Mouse (Mus musculus) stomach, postnatal 0 days (tissue): ENCODE measurements at regions not wholly inside any gene's neighbourhood (a gene's known extent, or its start where the extent isn't known, plus 50 kb on each side); places are given as distances from the start of the nearest gene placed in this dataset.
A peak's percentile ranks its signal among the peaks of the same experiment; 100 is the strongest.

Experiments used
- ATAC-seq: fragments of 200-750 bp; cut with Nextera tagmentation; 2 replicates; pipeline ENCODE4 v1.8.0; 2017; ENCODE audit not compliant: low FRiP score, low TSS enrichment
- DNase-seq: peaks from one replicate; pipeline ENCODE4 v3.0.0-alpha.2; 2016; ENCODE audit warnings: low spot score
- H3K27ac ChIP-seq: fragments of 300-500 bp; sonication (generic); replicated peaks from 2 replicates; pipeline ENCODE4 v1.5.1; 2014; ENCODE audit warnings: mild to moderate bottlenecking, control low read depth
- H3K27me3 ChIP-seq: fragments of 300-500 bp; sonication (generic); 2 replicates; pipeline ENCODE4 v1.6.1; 2014; ENCODE audit warnings: low read length; ENCODE audit not compliant: control insufficient read depth, insufficient read depth
- H3K36me3 ChIP-seq: fragments of 300-500 bp; sonication (generic); 2 replicates; pipeline ENCODE4 v1.6.1; 2014; ENCODE audit warnings: low read length, mixed read lengths; ENCODE audit not compliant: control insufficient read depth, insufficient read depth
- H3K4me1 ChIP-seq: fragments of 300-500 bp; sonication (generic); replicated peaks from 2 replicates; pipeline ENCODE4 v1.6.1; 2014; ENCODE audit warnings: antibody characterized with exemption; ENCODE audit not compliant: control insufficient read depth, insufficient read depth
- H3K4me2 ChIP-seq: fragments of 300-500 bp; sonication (generic); replicated peaks from 2 replicates; pipeline ENCODE4 v1.6.1; 2014; ENCODE audit warnings: low read depth, mild to moderate bottlenecking, control low read depth, moderate library complexity
- H3K4me3 ChIP-seq: fragments of 300-500 bp; sonication (generic); 2 replicates; pipeline ENCODE4 v1.5.1; 2014; ENCODE audit warnings: low read depth, low read length, control low read depth
- H3K9ac ChIP-seq: fragments of 300-500 bp; sonication (generic); 2 replicates; pipeline ENCODE4 v1.6.1; 2014; ENCODE audit warnings: mild to moderate bottlenecking, low read length, control low read depth, mixed read lengths
- H3K9me3 ChIP-seq: fragments of 300-500 bp; sonication (generic); 2 replicates; pipeline ENCODE4 v1.6.1; 2016; ENCODE audit warnings: low read length; ENCODE audit not compliant: control insufficient read depth
- CTCF ChIP-seq: IDR thresholded peaks from 2 replicates; pipeline ENCODE4 v1.5.1; 2016; ENCODE audit warnings: antibody characterized with exemption, low read depth, mild to moderate bottlenecking, moderate library complexity
- EP300 ChIP-seq: optimal IDR thresholded peaks from 2 replicates; pipeline ENCODE3; 2016; ENCODE audit warnings: antibody characterized with exemption
- WGBS: fragments of 180-500 bp; shearing (Covaris S2); extraction: QIAGEN DNeasy Blood & Tissue Kit; methylation state at CpG from one replicate; pipeline ENCODE4 v1.1.7; 2014; 5-methylcytosine and 5-hydroxymethylcytosine counted together

DNA sequence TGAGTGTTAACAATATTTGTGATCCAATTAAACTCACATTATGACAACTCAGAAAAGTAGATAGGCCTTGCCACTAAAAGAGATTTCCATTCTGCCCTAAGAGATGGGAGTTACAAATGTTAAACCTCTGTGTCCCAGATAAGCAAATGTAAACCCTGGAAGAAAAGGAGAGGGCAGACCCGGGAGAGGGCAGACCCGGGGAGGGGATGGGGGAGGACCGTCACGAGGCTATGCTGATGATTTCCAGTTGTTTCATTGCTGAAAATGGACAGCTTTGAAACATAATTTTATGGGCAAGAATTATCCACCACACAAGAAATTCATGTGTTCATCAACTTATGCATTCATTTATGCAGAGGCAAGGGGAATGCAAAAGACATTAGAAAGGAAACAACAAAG, 159.7 kb upstream of the Cited2 start:
- Histone ChIP-seq H3K9me3 (no peaks in the 10 kb centered on the region), H3K27me3 (no peaks in the 10 kb centered on the region), H3K36me3 (no peaks in the 10 kb centered on the region), H3K4me3 (no peak overlapping the region), H3K4me2 (no peak overlapping the region), H3K4me1 (no peaks in the 10 kb centered on the region), H3K27ac (no peak overlapping the region), H3K9ac (no peak overlapping the region)
- 32% methylated on average over 4 of the region's 4 CpGs for WGBS
- DNase-seq = no peak
- peak; percentile 21; the same call in 1 of the 2 replicates for ATAC-seq
- TF ChIP-seq CTCF (no peak), EP300 (no peak)

DNA sequence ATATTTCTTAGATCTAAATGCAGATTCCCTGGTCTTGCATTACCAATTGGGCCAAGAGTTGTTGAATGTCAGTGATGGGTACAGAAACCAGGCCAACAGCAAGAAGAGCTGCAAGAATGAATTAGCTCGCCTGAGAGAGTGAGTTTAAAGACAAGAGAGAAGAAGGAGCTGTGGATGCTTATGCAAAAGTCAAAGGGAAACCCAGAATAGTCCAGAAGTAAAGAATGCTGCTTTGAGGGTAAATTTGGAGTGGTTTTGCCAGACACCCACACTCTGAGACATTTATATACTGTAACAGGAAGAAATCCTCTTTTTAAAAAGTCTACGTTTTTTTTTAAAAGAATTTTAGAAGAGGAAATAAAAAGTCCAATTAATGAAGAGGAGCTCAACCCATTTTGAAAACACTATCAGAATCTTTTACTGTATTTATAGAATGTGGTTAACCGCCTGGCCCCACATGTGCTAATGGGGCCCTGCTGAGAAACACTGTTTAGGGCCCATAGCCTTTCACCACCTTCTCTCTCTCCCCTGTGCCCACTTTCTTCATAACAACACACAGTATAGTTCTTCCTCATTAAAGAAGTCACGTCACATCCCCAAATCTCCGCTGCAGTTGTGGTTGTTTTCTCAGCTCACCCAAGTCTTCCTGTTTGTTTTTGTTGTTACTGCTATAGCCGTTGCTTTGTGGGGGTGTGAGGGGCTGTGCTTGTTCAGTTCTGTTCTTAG, 158.0 kb upstream of the Cited2 start:
- ATAC-seq (no peak), DNase-seq (no peak)
- no peak overlapping the region for H3K4me2 ChIP-seq
- H3K4me1 ChIP-seq = no peaks in the 10 kb centered on the region
- H3K9ac ChIP-seq = no peak overlapping the region
- no peaks in the 10 kb centered on the region for H3K36me3 ChIP-seq
- no peak overlapping the region for H3K27ac ChIP-seq
- no peaks in the 10 kb centered on the region for H3K9me3 ChIP-seq
- H3K27me3 ChIP-seq = no peaks in the 10 kb centered on the region
- 81% methylated on average over 6 of the region's 6 CpGs for WGBS
- TF ChIP-seq EP300 = no peak
- no peak for TF ChIP-seq CTCF
- H3K4me3 ChIP-seq = no peak overlapping the region

DNA sequence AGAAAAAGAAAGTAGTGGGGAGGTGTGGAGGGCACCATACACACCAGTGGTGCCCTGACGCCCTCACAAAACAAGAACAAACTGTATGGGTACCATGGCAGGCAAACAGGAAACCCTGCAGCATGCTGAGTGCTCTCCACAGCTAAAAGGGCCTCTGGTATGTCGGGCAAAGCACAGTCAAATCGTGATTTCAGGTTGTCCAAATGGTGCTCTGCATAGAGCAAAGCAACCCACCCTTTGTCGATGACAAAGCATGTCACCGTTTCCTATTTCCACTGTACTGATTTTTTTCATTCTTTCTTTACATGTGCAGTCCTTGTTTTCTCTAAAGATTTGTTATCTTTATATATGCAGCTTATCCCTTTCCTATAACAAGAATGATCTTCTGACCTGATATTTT, 156.0 kb upstream of the Cited2 start:
- H3K4me2 ChIP-seq = no peak overlapping the region
- no peaks in the 10 kb centered on the region for H3K4me1 ChIP-seq
- 83% methylated on average over 5 of the region's 5 CpGs for WGBS
- H3K9ac ChIP-seq = no peak overlapping the region
- no peaks in the 10 kb centered on the region for H3K36me3 ChIP-seq
- no peak for DNase-seq
- no peaks in the 10 kb centered on the region for H3K9me3 ChIP-seq
- H3K27ac ChIP-seq = no peak overlapping the region
- H3K4me3 ChIP-seq = no peak overlapping the region
- TF ChIP-seq CTCF = no peak
- TF ChIP-seq EP300 = no peak
- ATAC-seq = no peak
- no peaks in the 10 kb centered on the region for H3K27me3 ChIP-seq

DNA sequence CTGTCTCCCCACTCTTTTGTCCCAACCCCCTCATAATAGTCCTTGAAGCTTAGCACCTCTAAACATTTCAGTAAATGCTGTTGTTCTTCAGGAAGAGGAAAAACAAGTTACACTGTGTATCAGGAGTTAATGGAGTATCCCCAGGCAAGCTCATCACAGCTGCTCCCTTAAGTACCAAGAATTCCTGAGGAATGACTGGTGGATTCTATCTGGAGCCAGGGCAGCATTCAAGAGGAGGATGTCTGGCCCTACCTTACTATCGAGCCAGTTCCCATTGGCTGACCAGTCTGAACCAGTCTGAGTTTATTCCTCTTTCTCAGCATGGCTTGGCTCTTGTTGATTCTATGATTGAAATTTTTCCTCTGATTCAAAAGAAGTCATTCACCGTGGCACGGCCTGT, 155.4 kb upstream of the Cited2 start:
- DNase-seq (no peak), ATAC-seq (peak; percentile 29; the same call in 1 of the 2 replicates)
- no peak overlapping the region for H3K27ac ChIP-seq
- H3K4me1 ChIP-seq = no peaks in the 10 kb centered on the region
- no peaks in the 10 kb centered on the region for H3K36me3 ChIP-seq
- H3K4me2 ChIP-seq = no peak overlapping the region
- no peak overlapping the region for H3K4me3 ChIP-seq
- no peaks in the 10 kb centered on the region for H3K9me3 ChIP-seq
- WGBS = 61% methylated on average over 3 of the region's 3 CpGs
- no peak for TF ChIP-seq CTCF
- TF ChIP-seq EP300 = no peak
- no peaks in the 10 kb centered on the region for H3K27me3 ChIP-seq
- no peak overlapping the region for H3K9ac ChIP-seq

DNA sequence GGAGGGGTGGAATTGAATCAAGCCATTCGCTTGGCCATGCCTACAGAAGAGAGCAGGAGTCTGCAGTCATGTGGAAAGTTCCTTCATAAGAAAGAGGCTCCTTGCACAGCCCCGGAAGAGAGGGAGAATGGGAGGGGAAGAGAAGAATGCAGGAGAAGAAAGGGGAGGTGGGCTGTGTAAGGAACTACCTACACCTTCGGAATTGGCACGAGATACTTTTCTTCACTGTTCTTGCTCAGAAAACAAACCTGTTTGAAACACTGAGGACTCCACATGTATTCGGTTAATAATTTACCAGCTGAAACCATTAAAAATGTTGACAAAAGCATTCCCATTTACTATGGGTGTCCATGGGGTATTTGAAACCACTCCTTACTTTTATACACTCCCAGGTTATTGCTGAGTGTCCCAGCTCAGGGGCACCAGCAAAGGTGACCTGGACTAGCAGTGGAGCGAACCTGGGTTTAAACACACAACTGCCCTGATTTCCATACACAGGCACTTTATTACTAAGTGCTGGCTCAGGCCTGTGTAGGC, 153.4 kb upstream of the Cited2 start:
- no peaks in the 10 kb centered on the region for H3K36me3 ChIP-seq
- no peaks in the 10 kb centered on the region for H3K27me3 ChIP-seq
- 61% methylated on average over 6 of the region's 6 CpGs for WGBS
- H3K9ac ChIP-seq = no peak overlapping the region
- no peaks in the 10 kb centered on the region for H3K4me1 ChIP-seq
- no peak overlapping the region for H3K4me2 ChIP-seq
- 0 out of 2 replicates have a peak overlapping the region, but pooled peaks have one; percentile 20 for H3K27ac ChIP-seq
- H3K9me3 ChIP-seq = no peaks in the 10 kb centered on the region
- ATAC-seq (peak; percentile 78; the same call in 1 of the 2 replicates), DNase-seq (no peak)
- TF ChIP-seq EP300 (no peak), CTCF (no peak)
- no peak overlapping the region for H3K4me3 ChIP-seq

DNA sequence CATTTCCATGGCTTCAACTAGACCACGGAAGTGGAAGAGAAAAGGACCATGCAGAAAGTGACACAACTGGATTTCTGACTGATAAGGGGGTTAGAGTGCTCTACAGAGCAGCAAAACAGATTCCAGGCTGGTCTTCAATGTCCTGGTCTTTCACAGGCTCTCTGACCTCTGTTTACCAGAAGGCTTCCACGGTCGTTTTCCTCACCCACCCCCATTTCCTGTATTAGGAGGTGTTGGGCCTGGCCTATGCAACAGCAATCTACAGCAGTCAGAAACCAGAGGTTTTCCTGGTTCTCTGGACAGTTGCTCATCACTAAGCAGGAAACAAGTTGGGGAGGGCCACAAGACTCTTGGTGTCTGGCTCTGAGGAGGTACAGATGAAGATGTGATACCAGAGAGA, 148.1 kb upstream of the Cited2 start:
- H3K4me1 ChIP-seq = peaks cover 2% of the 10 kb centered on the region; the same call in 1 of the 2 replicates
- WGBS = 26% methylated on average over 3 of the region's 3 CpGs
- no peaks in the 10 kb centered on the region for H3K27me3 ChIP-seq
- no peak overlapping the region for H3K9ac ChIP-seq
- peak overlapping the region; percentile 67 for H3K27ac ChIP-seq
- H3K36me3 ChIP-seq = no peaks in the 10 kb centered on the region
- DNase-seq (no peak), ATAC-seq (no peak)
- H3K4me2 ChIP-seq = no peak overlapping the region
- no peak overlapping the region for H3K4me3 ChIP-seq
- no peaks in the 10 kb centered on the region for H3K9me3 ChIP-seq
- TF ChIP-seq EP300 (no peak), CTCF (no peak)
